Mouse (Mus musculus) limb, embryonic 12.5 days (tissue): ENCODE measurements around the gene Slc46a1. TPM values are rescaled to one million over a fixed set of nuclear protein-coding genes. Genes with fewer than 3 reads are reported as not detected.

ENCODE experiments used
- ATAC-seq: fragments of 200-750 bp; cut with Nextera tagmentation; 2 replicates; pipeline ENCODE4 v1.8.0; 2017; ENCODE audit warnings: low read depth, moderate TSS enrichment; ENCODE audit not compliant: insufficient number of reproducible peaks, insufficient read depth, low FRiP score, low TSS enrichment
- H3K27ac ChIP-seq: fragments of 300-500 bp; sonication (generic); 2 replicates; pipeline ENCODE4 v1.5.1; 2016; ENCODE audit warnings: mild to moderate bottlenecking, moderate library complexity
- H3K27me3 ChIP-seq: fragments of 300-500 bp; sonication (generic); 2 replicates; pipeline ENCODE4 v1.6.1; 2016; ENCODE audit warnings: mild to moderate bottlenecking, moderate library complexity
- H3K36me3 ChIP-seq: fragments of 300-500 bp; sonication (generic); 2 replicates; pipeline ENCODE4 v1.6.1; 2016; ENCODE audit warnings: mild to moderate bottlenecking, moderate library complexity
- H3K4me1 ChIP-seq: fragments of 300-500 bp; sonication (generic); replicated peaks from 2 replicates; pipeline ENCODE4 v1.6.1; 2016
- H3K4me2 ChIP-seq: fragments of 300-500 bp; sonication (generic); 2 replicates; pipeline ENCODE4 v1.6.1; 2016; ENCODE audit warnings: mild to moderate bottlenecking, moderate library complexity
- H3K4me3 ChIP-seq: fragments of 300-500 bp; sonication (generic); replicated peaks from 2 replicates; pipeline ENCODE4 v1.5.1; 2016; ENCODE audit warnings: mild to moderate bottlenecking
- H3K9ac ChIP-seq: fragments of 300-500 bp; sonication (generic); replicated peaks from 2 replicates; pipeline ENCODE4 v1.6.1; 2016; ENCODE audit warnings: mild to moderate bottlenecking, moderate library complexity
- H3K9me3 ChIP-seq: fragments of 300-500 bp; sonication (generic); 2 replicates; pipeline ENCODE4 v1.6.1; 2016; ENCODE audit warnings: mild to moderate bottlenecking, moderate library complexity
- WGBS: fragments of 180-500 bp; shearing (Covaris S2); methylation state at CpG from one replicate; pipeline ENCODE4 v1.1.7; 2016; 5-methylcytosine and 5-hydroxymethylcytosine counted together
- polyA plus RNA-seq: library from polyadenylated mRNA; unstranded; fragments of >200 nt; fragmentation: Nextera tagmentation; extraction: Ambion mirVana; gene quantifications from 2 replicates; pipeline ENCODE4 v1.2.1, GENCODE M21; 2016

Gene Slc46a1
- polyA plus RNA-seq: 15.0 and 17.1 TPM in 2 replicates

DNA sequence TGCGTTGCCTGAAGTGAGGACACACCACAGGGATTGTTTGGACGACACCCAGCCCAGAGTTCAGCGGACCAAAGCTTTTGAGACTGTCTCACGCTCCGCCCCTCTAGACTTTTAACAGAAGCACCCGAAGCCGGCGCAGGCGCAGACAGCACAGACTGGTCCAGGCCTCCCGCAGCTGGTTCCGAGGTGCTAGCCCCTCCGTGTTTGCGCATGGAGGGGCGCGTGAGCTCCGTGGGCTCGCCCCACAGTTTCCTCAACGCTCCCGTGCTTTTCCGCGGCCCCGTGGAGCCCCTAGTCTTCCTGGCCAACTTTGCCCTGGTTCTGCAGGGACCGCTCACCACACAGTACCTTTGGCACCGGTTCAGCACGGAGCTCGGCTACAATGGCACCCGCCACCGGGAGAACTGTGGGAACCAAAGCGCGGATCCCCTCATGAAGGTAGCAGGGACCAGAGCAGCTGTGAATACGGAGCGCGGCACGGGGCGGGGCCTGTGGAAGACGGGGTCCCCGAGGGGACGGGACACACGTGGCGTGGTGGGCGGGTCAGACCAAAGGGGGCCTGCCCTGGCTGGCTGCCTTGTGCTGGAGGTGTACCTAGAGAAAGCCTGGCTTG is at the start of gene Slc46a1:
TSS of gene Slc46a1 (plus strand) at position 130 of the 613 bp plus-strand sequence.
- Histone ChIP-seq H3K27me3 (no peaks in the 10 kb centered on the region), H3K36me3 (no peaks in the 10 kb centered on the region), H3K4me1 (peaks cover 27% of the 10 kb centered on the region), H3K4me3 (peak within 1 kb of the TSS; percentile 68), H3K27ac (peak within 1 kb of the TSS; percentile 96), H3K4me2 (peak within 1 kb of the TSS; percentile 66), H3K9ac (peak within 1 kb of the TSS; percentile 75), H3K9me3 (no peaks in the 10 kb centered on the region)
- under 1% methylated on average over 41 of the region's 41 CpGs for WGBS
- ATAC-seq: peak; percentile 93

DNA sequence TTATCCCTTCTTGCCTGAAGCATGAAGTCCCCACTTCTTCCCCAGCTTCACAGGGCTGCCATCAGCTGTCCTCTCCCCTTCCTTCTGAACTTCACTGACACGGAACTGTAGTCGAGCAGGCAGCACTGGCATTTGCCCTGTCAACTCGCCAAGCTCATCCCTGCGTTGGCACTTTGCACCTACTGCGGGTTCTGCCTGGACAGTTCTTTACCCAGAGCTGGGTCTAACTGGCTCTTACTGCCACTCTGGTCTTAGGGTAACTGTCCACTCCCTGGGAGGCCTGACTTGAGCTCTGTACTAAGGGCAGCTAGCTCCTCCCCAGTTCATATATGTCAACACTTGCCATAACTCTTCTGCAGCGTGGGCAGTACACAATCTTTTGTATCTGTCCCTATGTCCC is 48.6 kb upstream of the Slc46a1 start:
- no peaks in the 10 kb centered on the region for H3K9me3 ChIP-seq
- H3K36me3 ChIP-seq: no peaks in the 10 kb centered on the region
- ATAC-seq: no peak
- no peak overlapping the region for H3K27ac ChIP-seq
- no peak overlapping the region for H3K4me2 ChIP-seq
- H3K4me1 ChIP-seq: peaks cover 2% of the 10 kb centered on the region; the same call in 1 of the 2 replicates
- no peak overlapping the region for H3K4me3 ChIP-seq
- WGBS: 75% methylated on average over 6 of the region's 6 CpGs
- H3K9ac ChIP-seq: no peak overlapping the region
- peaks cover 13% of the 10 kb centered on the region for H3K27me3 ChIP-seq

DNA sequence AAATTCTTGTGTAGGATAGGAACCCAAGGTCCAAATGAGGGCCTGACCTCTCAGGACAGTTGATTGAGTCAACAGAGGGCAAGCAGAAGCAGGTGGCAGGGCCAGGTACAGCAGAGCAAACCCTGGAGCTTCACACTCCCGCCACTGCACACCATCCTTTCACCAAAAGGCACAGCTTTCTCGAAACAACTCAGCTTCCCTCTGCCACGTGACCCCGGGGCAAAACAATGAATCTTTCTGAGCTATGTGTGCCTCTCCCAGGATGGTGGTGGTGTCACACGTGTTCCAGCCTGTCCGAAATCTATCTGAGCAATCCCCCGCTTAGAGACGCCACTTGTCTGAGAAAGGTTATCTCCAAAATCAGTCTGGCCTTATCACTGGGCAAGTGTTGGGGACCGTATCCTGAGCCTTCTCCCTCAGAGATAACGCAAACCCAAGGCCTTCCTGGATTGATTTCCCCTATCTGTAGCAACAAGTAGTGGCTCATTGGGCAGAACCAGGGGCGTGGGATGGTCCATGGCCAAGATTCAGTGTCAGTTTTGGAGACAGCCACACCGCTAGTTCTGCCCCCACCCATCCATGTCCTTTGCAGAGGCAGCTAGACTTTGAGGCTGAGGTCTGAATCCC is 45.1 kb upstream of the Slc46a1 start:
- no peak overlapping the region for H3K4me2 ChIP-seq
- WGBS: 71% methylated on average over 12 of the region's 12 CpGs
- no peak for ATAC-seq
- H3K36me3 ChIP-seq: no peaks in the 10 kb centered on the region
- H3K9ac ChIP-seq: no peak overlapping the region
- peaks cover 7% of the 10 kb centered on the region; the same call in 1 of the 2 replicates for H3K4me1 ChIP-seq
- H3K27me3 ChIP-seq: peaks cover 27% of the 10 kb centered on the region
- H3K9me3 ChIP-seq: no peaks in the 10 kb centered on the region
- H3K4me3 ChIP-seq: no peak overlapping the region
- no peak overlapping the region for H3K27ac ChIP-seq

DNA sequence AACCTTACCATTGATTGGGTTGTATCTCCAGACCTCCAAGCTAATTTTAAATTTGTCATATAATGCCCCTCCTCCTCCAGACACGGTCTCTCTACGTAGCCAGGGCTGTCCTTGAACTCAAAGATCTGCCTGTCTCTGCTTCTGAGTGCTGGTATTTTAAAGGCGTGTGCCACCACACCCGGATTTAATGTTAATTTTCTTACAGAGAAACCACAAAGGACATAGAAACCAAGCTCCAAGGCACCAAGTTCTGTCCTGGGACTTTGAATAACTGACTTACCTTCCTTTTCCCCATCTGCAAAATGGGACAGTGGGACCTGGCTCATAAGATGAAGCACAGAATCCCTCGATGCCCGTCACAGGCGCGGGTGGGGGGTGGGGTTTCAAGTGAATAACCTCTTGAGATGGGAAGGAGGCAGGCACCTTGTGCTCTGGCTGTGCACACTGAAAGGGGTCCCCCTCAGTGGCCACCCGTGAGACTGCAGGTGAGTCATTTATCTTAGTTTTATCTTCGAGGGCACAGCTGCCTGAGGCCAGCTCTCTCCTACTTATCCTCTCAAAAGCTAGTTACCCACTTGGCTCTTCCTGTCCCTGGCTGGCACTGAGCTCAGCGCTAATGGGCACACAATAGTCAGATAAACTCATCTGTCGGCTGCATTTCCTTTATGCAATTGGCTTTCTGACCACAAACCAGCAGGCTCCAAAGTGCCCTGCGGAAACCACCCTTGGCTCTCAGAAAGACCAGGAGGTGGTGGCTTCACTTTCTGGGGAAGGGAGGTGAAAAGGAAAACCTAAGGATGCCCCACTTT is 44.1 kb upstream of the Slc46a1 start:
- Histone ChIP-seq H3K4me1 (peaks cover 7% of the 10 kb centered on the region; the same call in 1 of the 2 replicates), H3K9me3 (no peaks in the 10 kb centered on the region), H3K4me2 (no peak overlapping the region), H3K4me3 (no peak overlapping the region), H3K27me3 (peaks cover 27% of the 10 kb centered on the region), H3K27ac (no peak overlapping the region), H3K36me3 (no peaks in the 10 kb centered on the region), H3K9ac (no peak overlapping the region)
- no peak for ATAC-seq
- 62% methylated on average over 13 of the region's 13 CpGs for WGBS

DNA sequence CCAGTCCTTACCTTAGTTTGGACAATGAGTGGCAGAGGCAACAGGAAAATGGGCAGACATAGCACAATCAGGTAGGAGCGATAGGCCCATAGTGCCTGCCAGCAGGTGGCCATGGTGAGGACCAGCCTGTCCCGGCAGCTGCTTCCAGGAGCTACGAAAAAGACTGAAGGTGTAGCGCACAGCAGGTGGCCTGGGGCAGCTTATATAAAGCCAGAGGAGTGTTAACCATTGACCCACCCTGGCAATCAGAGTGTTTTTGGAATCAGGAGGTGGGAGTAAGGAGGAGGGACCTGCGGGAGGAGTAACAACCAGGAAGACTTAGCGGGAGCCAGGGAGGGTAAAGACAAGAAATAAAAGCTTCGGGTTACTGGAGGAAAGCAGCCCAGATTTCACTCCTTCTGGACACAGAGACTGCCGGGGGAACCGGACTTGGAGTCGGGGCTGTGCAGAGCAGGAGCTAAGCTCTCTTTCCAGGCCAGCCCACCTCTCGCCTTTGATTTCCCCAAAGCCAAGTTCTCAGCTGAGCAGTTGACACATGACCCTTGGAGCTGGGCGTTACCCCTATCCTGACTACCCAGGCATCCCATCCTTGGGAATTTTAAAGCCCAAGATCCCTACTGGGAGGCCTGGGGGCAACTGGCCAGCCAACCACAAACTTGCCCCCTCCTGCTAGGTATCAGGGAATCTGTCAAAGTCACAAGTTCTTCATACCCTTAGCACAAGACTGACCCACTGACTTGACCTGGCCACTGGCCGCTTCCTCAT is 43.3 kb upstream of the Slc46a1 start, which contains the start of gene Slc13a2:
TSS of gene Slc13a2 (minus strand) at position 163 of the 765 bp plus-strand sequence.
- WGBS: 19% methylated on average over 13 of the region's 13 CpGs
- no peaks in the 10 kb centered on the region for H3K9me3 ChIP-seq
- H3K9ac ChIP-seq: no peak within 1 kb of the TSS
- peaks cover 7% of the 10 kb centered on the region; the same call in 1 of the 2 replicates for H3K4me1 ChIP-seq
- H3K27me3 ChIP-seq: peaks cover 27% of the 10 kb centered on the region
- no peak within 1 kb of the TSS for H3K27ac ChIP-seq
- no peak for ATAC-seq
- no peak within 1 kb of the TSS for H3K4me2 ChIP-seq
- no peak within 1 kb of the TSS for H3K4me3 ChIP-seq
- no peaks in the 10 kb centered on the region for H3K36me3 ChIP-seq

DNA sequence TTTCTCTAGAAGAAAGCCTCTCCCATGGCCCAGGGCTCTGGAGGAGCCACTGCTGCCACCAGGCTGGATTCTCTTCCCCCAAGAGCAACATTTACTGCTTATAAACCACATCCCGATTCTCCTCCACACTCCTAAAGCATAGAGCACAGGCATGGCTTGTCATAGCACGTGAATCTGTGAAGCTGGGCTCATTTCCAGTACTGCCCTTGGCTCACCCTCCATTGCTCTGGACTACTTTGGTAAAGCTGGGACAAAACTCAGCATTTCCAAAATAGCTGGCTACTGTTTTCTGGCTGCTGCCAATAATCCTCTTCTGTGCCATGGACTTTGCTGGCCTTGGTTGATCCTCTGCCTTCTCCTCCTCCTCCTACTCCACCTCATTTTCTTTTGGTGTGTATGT is 41.1 kb upstream of the Slc46a1 start:
- Histone ChIP-seq H3K9ac (no peak overlapping the region), H3K4me3 (no peak overlapping the region), H3K27ac (no peak overlapping the region), H3K9me3 (no peaks in the 10 kb centered on the region), H3K4me1 (0 out of 2 replicates have a peak, but pooled peaks cover 7% of the 10 kb centered on the region), H3K36me3 (no peaks in the 10 kb centered on the region), H3K4me2 (no peak overlapping the region), H3K27me3 (peaks cover 27% of the 10 kb centered on the region)
- WGBS: 64% methylated on average over 2 of the region's 2 CpGs
- ATAC-seq: no peak

DNA sequence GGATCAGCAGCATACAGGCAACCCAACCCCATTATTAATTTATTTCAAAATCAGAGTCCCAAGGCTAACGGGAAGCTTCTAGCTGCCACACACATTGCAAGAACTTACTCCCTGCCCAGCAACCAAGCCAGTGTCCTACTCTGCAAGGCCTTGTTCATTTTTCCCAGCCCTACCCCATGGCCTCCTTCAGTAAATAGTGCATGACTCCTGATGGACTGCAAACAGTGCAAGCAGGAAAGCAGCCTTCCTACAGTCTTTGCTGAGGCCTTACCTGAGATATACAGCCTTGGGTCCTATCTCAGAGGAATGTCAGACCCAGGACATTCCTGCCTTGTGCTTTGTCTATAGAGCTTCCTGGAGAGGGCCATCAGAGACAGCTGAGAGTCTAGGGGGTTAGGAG is 39.9 kb upstream of the Slc46a1 start:
- no peaks in the 10 kb centered on the region for H3K9me3 ChIP-seq
- ATAC-seq: no peak
- no peaks in the 10 kb centered on the region for H3K36me3 ChIP-seq
- H3K4me1 ChIP-seq: 0 out of 2 replicates have a peak, but pooled peaks cover 7% of the 10 kb centered on the region
- H3K27me3 ChIP-seq: peaks cover 23% of the 10 kb centered on the region
- no peak overlapping the region for H3K9ac ChIP-seq
- H3K27ac ChIP-seq: no peak overlapping the region
- no peak overlapping the region for H3K4me3 ChIP-seq
- no peak overlapping the region for H3K4me2 ChIP-seq
- WGBS: 92% methylated on average over 1 of the region's 1 CpGs

DNA sequence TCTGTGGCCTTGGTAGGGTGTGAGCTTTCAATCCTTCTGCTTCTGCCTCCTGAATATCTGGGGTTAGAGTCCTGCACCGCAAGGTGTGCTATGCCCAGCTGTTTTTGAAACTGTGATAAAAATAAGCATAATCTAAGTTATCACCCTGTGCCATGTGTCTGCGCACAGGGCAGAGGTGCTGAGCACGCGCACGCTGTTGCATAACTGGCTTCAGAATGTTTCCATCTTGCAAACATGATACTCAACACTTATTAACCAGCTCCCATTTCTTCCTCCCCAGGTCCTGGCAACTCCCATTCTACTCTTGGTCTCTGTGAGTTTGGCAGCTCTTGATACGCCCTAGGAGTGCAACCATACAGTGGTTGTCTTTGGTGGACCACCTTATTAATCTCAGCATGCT is 37.8 kb upstream of the Slc46a1 start:
- Histone ChIP-seq H3K9ac (no peak overlapping the region), H3K27ac (no peak overlapping the region), H3K4me1 (no peaks in the 10 kb centered on the region), H3K36me3 (no peaks in the 10 kb centered on the region), H3K4me3 (no peak overlapping the region), H3K9me3 (no peaks in the 10 kb centered on the region), H3K27me3 (peaks cover 5% of the 10 kb centered on the region), H3K4me2 (no peak overlapping the region)
- WGBS: 96% methylated on average over 6 of the region's 6 CpGs
- ATAC-seq: no peak

DNA sequence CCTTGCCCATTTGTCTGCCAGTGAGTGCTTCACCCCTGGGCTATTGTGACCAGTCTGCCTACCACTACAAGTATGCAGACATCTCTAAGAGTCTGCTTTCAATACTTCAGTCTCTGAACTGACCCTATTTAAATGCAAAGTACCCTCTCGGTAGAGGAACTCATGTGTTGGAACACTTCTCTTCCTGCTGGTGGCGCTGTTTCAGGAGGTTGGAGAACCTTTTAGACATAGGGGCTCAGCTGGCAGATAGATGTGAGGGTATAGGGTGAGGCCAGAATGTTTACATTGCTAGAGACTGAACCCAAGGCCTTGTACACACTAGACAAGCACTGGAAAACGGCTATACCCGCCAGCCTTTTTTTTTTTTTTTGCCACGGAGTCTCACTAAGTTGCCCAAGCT is 37.2 kb upstream of the Slc46a1 start:
- no peaks in the 10 kb centered on the region for H3K36me3 ChIP-seq
- H3K4me3 ChIP-seq: no peak overlapping the region
- no peak for ATAC-seq
- no peaks in the 10 kb centered on the region for H3K9me3 ChIP-seq
- no peaks in the 10 kb centered on the region for H3K4me1 ChIP-seq
- no peak overlapping the region for H3K9ac ChIP-seq
- H3K27ac ChIP-seq: no peak overlapping the region
- H3K4me2 ChIP-seq: no peak overlapping the region
- H3K27me3 ChIP-seq: no peaks in the 10 kb centered on the region; the same call in 1 of the 2 replicates
- WGBS: 78% methylated on average over 5 of the region's 5 CpGs

DNA sequence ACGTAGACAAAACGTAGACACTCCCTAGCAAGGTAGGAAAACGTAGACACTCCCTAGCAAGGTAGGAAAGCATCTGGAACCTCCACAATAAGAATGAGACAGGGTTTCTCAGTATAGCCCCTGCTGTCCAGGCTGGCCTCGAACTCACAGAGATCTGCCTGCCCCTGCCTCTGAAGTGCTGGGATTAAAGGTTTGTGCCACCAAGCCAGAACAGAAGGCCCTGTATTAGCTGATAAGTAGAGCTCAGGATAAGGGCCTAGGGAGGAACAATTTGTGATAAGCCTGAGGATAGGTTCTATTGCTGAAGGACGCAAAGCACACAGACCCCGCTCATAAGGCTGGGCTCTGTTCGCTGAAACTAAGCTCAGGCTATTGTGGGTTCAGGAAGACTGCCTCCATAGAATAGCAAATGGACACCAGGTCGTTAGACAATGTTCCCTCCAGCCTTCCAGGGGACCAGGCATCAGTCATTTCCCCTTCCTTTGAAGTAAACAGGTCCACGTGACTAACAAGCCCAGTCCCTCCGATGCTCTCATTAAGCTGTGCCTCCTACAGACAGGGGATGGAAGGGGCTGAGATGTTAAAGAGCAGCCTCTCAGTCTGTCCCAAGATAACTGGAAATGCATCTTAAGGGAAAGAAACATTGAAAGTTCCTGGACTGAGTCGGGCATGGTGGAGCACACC is 35.2 kb upstream of the Slc46a1 start:
- no peaks in the 10 kb centered on the region; the same call in 1 of the 2 replicates for H3K27me3 ChIP-seq
- H3K36me3 ChIP-seq: no peaks in the 10 kb centered on the region
- no peak for ATAC-seq
- H3K27ac ChIP-seq: no peak overlapping the region
- WGBS: 44% methylated on average over 11 of the region's 11 CpGs
- H3K9me3 ChIP-seq: no peaks in the 10 kb centered on the region
- H3K4me2 ChIP-seq: no peak overlapping the region
- no peak overlapping the region for H3K4me3 ChIP-seq
- H3K4me1 ChIP-seq: peaks cover under 1% of the 10 kb centered on the region
- H3K9ac ChIP-seq: no peak overlapping the region
